Mouse (Mus musculus): ENCODE measurements around the gene Tanc1. TPM values are rescaled to one million over a fixed set of nuclear protein-coding genes. Genes with fewer than 3 reads are reported as not detected.
A peak's percentile ranks its signal among the peaks of the same experiment; 100 is the strongest.

Tanc1 gene
- total and polyA plus RNA-seq, 3 experiments, result 8.1 to 26.2 (median 25.6) TPM

DNA sequence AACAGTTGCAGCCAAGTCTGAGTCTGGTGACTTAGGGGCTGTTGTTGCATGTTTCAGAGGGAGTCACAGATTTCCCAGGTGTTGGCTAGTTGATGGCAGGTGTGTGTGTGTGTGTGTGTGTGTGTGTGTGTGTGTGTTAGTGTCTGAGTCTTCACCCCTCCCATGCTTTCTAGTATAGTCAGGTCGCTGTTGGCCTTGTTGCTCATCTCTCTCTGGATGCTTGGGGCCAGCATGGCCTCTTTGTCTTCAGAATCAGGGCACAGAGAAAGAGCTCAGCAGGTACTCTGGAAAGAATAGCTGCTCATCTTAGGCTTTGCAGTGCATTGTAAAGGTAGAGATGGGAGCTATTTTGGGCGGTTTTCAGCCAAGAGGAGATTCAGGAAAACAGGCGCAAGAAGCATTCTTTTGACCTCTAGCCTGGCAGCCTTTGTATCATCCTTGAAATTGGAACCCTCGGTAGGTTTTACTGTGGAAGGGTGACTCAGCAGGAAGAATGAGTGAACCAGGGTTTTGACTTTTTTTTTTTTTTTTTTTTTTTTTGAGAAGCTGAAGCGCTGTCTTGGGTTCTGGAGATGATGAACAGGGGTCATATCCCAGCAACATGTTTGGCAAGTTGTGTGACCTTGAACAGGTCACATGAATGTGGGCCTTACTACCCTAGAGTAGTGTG, 22.1 kb downstream of the Tanc1 start:
- intact Hi-C loops (cut with DNase I), result no loop called here
- 64% methylated on average over 5 of the region's 5 CpGs for WGBS

DNA sequence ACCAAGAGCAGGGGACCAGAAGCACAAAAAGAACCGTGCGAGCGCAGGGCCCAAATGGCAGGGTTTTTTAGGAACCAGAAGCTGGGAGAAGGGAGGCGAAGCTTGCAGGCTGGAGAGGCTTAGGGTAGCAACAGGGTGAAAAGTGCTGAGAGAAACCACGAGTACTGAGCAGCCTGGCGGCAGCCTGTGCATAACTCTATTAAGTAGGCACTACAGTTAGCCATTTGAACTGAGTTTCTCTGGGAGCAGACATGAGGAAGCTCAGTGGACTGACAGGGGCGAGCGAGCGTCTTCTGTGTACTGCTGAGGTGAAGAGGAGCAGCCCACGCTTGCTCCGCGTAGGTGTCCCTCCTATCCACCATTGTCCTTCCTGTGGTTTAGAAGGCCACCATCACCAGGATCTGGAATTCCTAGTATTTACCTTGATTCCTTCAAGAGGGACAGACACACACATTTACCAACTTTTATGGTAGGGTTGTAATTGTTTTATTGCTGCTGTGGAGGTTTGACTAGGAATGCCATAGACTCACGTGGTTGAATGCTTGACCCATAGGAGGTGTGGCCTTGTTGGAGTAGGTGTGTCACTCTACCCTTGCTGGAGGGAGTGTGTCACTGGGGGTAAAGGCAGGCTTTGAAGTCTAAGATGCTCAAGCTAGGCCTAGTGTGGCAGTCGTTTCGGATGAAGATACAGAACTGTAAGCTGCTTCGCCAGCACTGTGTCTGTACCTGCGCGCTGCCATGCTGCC, 25.4 kb downstream of the Tanc1 start:
- peaks cover 11% of the 10 kb centered on the region for H3K4me1 ChIP-seq (ENCODE audit: control insufficient read depth, insufficient read depth, low read length)
- DNase-seq, result no peak
- TF ChIP-seq CTCF (IDR thresholded peaks at IDR 0.05), result no peak
- no peak for TF ChIP-seq EP300 (IDR thresholded peaks at IDR 0.05; ENCODE audit: insufficient read depth, low read depth, low read length)
- no peak for TF ChIP-seq POLR2A (IDR thresholded peaks at IDR 0.05; ENCODE audit: insufficient read depth, low read depth, low read length)
- H3K79me2 ChIP-seq (replicated peaks; ENCODE audit: control insufficient read depth, insufficient read depth, low read length), result peaks cover 6% of the 10 kb centered on the region
- H3K36me3 ChIP-seq (ENCODE audit: control insufficient read depth, insufficient read depth, low read length), result peaks cover 1% of the 10 kb centered on the region; the same call in 1 of the 2 replicates
- intact Hi-C loops (cut with DNase I), result no loop called here
- 90% methylated on average over 18 of the region's 18 CpGs for WGBS
- H3K27ac ChIP-seq, result no peak overlapping the region
- H3K27me3 ChIP-seq (ENCODE audit: control insufficient read depth, insufficient read depth, low read length), result no peaks in the 10 kb centered on the region
- H3K9ac ChIP-seq (ENCODE audit: low read depth, low read length), result no peak overlapping the region
- H3K4me3 ChIP-seq, result no peak overlapping the region

More for the DNA sequence above, 22.1 kb downstream of the Tanc1 start:
- H3K4me1 ChIP-seq (ENCODE audit: control insufficient read depth, insufficient read depth, low read length), result peaks cover 24% of the 10 kb centered on the region
- no peak overlapping the region for H3K27ac ChIP-seq
- H3K36me3 ChIP-seq (ENCODE audit: control insufficient read depth, insufficient read depth, low read length), result peaks cover 5% of the 10 kb centered on the region
- no peak for DNase-seq
- no peaks in the 10 kb centered on the region for H3K27me3 ChIP-seq (ENCODE audit: control insufficient read depth, insufficient read depth, low read length)
- H3K79me2 ChIP-seq (replicated peaks; ENCODE audit: control insufficient read depth, insufficient read depth, low read length), result peaks cover 5% of the 10 kb centered on the region
- H3K4me3 ChIP-seq, result no peak overlapping the region
- no peak overlapping the region for H3K9ac ChIP-seq (ENCODE audit: low read depth, low read length)
- no peak for TF ChIP-seq CTCF (IDR thresholded peaks at IDR 0.05)
- TF ChIP-seq POLR2A (IDR thresholded peaks at IDR 0.05; ENCODE audit: insufficient read depth, low read depth, low read length), result no peak
- TF ChIP-seq EP300 (IDR thresholded peaks at IDR 0.05; ENCODE audit: insufficient read depth, low read depth, low read length), result no peak

DNA sequence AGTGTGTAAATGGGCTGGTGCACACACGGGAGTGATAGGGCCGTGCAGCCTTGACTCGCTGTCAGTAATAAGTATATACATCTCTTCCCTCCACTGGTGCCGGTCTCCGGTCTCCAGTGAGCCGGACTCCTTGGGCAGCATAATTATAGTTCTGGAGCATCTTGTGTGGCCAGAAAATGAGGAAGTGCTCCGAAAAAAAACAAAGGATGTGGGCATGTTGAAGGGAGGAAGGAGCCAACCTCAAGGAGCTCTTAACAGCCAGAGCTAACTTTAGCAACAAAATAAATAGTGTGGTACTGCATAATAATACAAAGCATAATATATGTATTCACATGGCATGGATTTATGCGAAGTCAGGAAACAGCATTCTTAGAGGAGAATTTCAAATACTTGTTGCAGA, 30.9 kb downstream of the Tanc1 start:
- TF ChIP-seq CTCF (IDR thresholded peaks at IDR 0.05) (no peak), POLR2A (IDR thresholded peaks at IDR 0.05; ENCODE audit: insufficient read depth, low read depth, low read length) (no peak), EP300 (IDR thresholded peaks at IDR 0.05; ENCODE audit: insufficient read depth, low read depth, low read length) (no peak)
- Histone ChIP-seq H3K36me3 (ENCODE audit: control insufficient read depth, insufficient read depth, low read length) (peaks cover 1% of the 10 kb centered on the region; the same call in 1 of the 2 replicates), H3K27me3 (ENCODE audit: control insufficient read depth, insufficient read depth, low read length) (no peaks in the 10 kb centered on the region), H3K4me3 (no peak overlapping the region), H3K27ac (no peak overlapping the region), H3K9ac (ENCODE audit: low read depth, low read length) (no peak overlapping the region), H3K4me1 (ENCODE audit: control insufficient read depth, insufficient read depth, low read length) (peaks cover 29% of the 10 kb centered on the region), H3K79me2 (replicated peaks; ENCODE audit: control insufficient read depth, insufficient read depth, low read length) (peaks cover 7% of the 10 kb centered on the region)
- intact Hi-C loops (cut with DNase I), result no loop called here
- DNase-seq, result no peak
- 57% methylated on average over 8 of the region's 8 CpGs for WGBS

DNA sequence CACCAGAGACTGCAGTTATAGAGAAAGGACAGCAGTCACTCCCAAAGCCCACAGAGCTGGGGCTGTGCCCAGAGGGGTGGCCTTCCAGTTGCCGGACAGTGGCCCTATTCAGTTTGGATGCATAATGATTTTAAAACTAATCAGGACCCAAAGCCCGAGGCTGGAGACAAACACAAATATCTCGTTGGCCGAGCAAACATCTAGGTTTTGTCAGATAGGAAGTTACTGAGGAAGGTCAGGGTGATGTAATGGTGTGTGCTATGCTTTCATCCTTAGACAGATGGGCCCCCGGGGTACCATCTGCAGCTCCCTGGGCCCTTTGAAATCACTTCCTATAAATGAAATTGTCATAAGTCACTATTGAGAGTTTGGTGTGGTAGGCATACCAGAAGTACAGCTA, 33.0 kb downstream of the Tanc1 start:
- 25% methylated on average over 5 of the region's 5 CpGs for WGBS
- Histone ChIP-seq H3K27me3 (ENCODE audit: control insufficient read depth, insufficient read depth, low read length) (no peaks in the 10 kb centered on the region), H3K4me1 (ENCODE audit: control insufficient read depth, insufficient read depth, low read length) (peaks cover 29% of the 10 kb centered on the region), H3K79me2 (replicated peaks; ENCODE audit: control insufficient read depth, insufficient read depth, low read length) (peaks cover 8% of the 10 kb centered on the region), H3K9ac (ENCODE audit: low read depth, low read length) (no peak overlapping the region), H3K4me3 (no peak overlapping the region), H3K36me3 (ENCODE audit: control insufficient read depth, insufficient read depth, low read length) (peaks cover 1% of the 10 kb centered on the region; the same call in 1 of the 2 replicates), H3K27ac (peak overlapping the region; percentile 18; the same call in 1 of the 2 replicates)
- TF ChIP-seq POLR2A (IDR thresholded peaks at IDR 0.05; ENCODE audit: insufficient read depth, low read depth, low read length) (no peak), EP300 (IDR thresholded peaks at IDR 0.05; ENCODE audit: insufficient read depth, low read depth, low read length) (no peak), CTCF (IDR thresholded peaks at IDR 0.05) (no peak)
- intact Hi-C loops (cut with DNase I), result loop anchor here (2.0 kb wide), 1 partner anchor 14 kb away; no protein-coding TSS in a partner anchor
- no peak for DNase-seq

DNA sequence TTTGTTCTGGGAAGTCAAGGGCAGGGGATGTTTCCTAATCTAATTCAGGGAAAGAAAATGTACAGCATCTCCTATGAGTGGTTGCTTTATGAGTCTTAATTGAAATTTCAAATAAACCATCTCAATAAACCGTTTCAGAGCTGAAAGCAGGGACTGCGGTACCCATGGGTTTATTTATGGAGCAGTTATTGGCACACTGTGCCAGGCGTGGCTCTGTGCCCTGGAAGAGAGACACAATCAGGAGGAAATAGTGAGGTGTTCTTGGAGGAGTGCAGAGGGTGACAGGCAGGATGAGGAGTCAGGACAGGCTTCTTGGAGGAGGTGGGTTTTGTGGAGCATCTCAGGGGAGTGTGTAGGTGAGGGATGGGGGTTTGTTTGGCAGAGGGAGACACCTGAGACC, 33.7 kb downstream of the Tanc1 start:
- Histone ChIP-seq H3K4me3 (no peak overlapping the region), H3K27me3 (ENCODE audit: control insufficient read depth, insufficient read depth, low read length) (no peaks in the 10 kb centered on the region), H3K79me2 (replicated peaks; ENCODE audit: control insufficient read depth, insufficient read depth, low read length) (peaks cover 8% of the 10 kb centered on the region), H3K27ac (no peak overlapping the region), H3K4me1 (ENCODE audit: control insufficient read depth, insufficient read depth, low read length) (peaks cover 29% of the 10 kb centered on the region), H3K36me3 (ENCODE audit: control insufficient read depth, insufficient read depth, low read length) (peaks cover 1% of the 10 kb centered on the region; the same call in 1 of the 2 replicates), H3K9ac (ENCODE audit: low read depth, low read length) (no peak overlapping the region)
- intact Hi-C loops (cut with DNase I), result loop anchor here (2.0 kb wide), 1 partner anchor 15 kb away; no protein-coding TSS in a partner anchor
- TF ChIP-seq CTCF (IDR thresholded peaks at IDR 0.05), result no peak
- no peak for TF ChIP-seq EP300 (IDR thresholded peaks at IDR 0.05; ENCODE audit: insufficient read depth, low read depth, low read length)
- TF ChIP-seq POLR2A (IDR thresholded peaks at IDR 0.05; ENCODE audit: insufficient read depth, low read depth, low read length), result no peak
- peak in 1 of 2 experiments; percentile 52 for DNase-seq
- WGBS, result 18% methylated on average over 3 of the region's 3 CpGs
